Mouse (Mus musculus) inflammation-experienced regulatory T-cells (primary cell): Measurements from ENCODE around the gene Zfp974. TPM values are rescaled to one million over a fixed set of nuclear protein-coding genes. Genes with fewer than 3 reads are reported as not detected.

Experiments used
- polyA plus RNA-seq, 2 experiments: library from polyadenylated mRNA; unstranded; fragments of 100-300 nt; shearing (Covaris generic); gene quantifications; one replicate each; pipeline ENCODE4 v1.2.1; 2017

The Zfp974 gene
- polyA plus RNA-seq: 1 to 10 TPM; 6.5 to 9.6 TPM

GRCm38 (mm10) chr7:27928818-27929695, at the start of gene Zfp974:
TSS of gene Zfp974 (minus strand) at chr7:27929460.

Other genes starting within 250 kb of the Zfp974 start
- gene Zfp607b, start 240.1 kb downstream of the Zfp974 start, polyA plus RNA-seq: 1 to 10 TPM; 4.7 to 6.7 TPM
- gene Zfp60, start 198.1 kb downstream of the Zfp974 start, polyA plus RNA-seq: 10 to 100 TPM; 13.8 to 22.1 TPM
- gene Zfp626, start 122.3 kb downstream of the Zfp974 start, polyA plus RNA-seq: 1 to 10 TPM; 2.4 to 5.6 TPM
- 1 to 10 TPM; 7.5 to 9.3 TPM for gene Zfp59, start 90.9 kb downstream of the Zfp974 start, polyA plus RNA-seq
- 10 to 100 TPM; 10.3 to 11.6 TPM for gene Zfp607a, start 71.9 kb downstream of the Zfp974 start, polyA plus RNA-seq
- gene Zfp780b, start 49.7 kb upstream of the Zfp974 start, polyA plus RNA-seq: 10 to 100 TPM; 11.7 to 12.2 TPM
- 1 to 10 TPM; 7.3 to 8.3 TPM for gene Zfp850, start 84.7 kb upstream of the Zfp974 start, polyA plus RNA-seq
- 100 to 1,000 TPM; 190 to 197 TPM for gene Psmc4, start 120.6 kb upstream of the Zfp974 start, polyA plus RNA-seq
- gene Fcgbp, start 141.8 kb upstream of the Zfp974 start, polyA plus RNA-seq: 1 to 10 TPM in 1 of 2 experiments, under 1 TPM in 1; 0.08 to 2.1 TPM
- under 1 TPM; 0.08 to 0.70 TPM for gene 9530053A07Rik, start 200.0 kb upstream of the Zfp974 start, polyA plus RNA-seq
- 100 to 1,000 TPM; 151 to 160 TPM for gene Fbl, start 240.2 kb upstream of the Zfp974 start, polyA plus RNA-seq